In the genomic region with DNA sequence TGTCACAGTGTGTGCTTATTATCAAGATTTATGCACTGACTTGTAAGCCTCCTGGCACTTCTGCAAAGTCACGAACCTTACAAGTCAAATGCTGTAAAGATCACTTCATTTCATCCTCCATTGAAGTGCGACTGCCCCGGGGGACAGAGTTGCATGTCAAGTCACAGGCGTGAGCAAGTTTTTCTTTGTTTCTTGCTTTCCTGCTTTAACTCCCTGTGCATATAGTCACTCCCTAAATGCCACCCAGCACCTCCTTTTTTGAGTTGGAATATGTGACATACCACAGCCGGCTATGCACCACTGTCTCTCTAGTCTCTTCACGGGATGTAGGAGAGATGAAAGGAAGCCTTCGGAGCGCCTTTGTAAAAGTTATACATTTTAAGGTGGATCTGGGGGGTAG, we compare ENCODE assay signal across 24 mouse cellular contexts. TPM values are rescaled to one million over a fixed set of nuclear protein-coding genes. Genes with fewer than 3 reads are reported as not detected.
DNase-seq lines count a peak whose midpoint lies in the region; ATAC-seq lines count a peak whose summit lies in the region.
"Had no signal": no experiment of that assay in that cellular context is flagged by ENCODE, and none has a peak within 500 bp of the region (broad histone marks: within the 10 kb centered on the region; RNA-seq: fewer than 3 reads in every experiment).

No protein-coding gene starts in this region.

- 76% methylated on average over 8 of the region's 8 CpGs for WGBS in embryonic facial prominence, embryonic 11.5 days
- WGBS in embryonic facial prominence, embryonic 10.5 days, result 86% methylated on average over 8 of the region's 8 CpGs
- 33% methylated on average over 8 of the region's 8 CpGs for WGBS in kidney, embryonic 16.5 days

- H3K4me1 ChIP-seq in embryonic facial prominence, embryonic 11.5 days (ENCODE audit: control insufficient read depth, insufficient read depth, low read length), result no peaks in the 10 kb centered on the region
- H3K4me1 ChIP-seq in embryonic facial prominence, embryonic 10.5 days, result no peaks in the 10 kb centered on the region
- peaks cover 6% of the 10 kb centered on the region; the same call in 1 of the 2 replicates for H3K4me1 ChIP-seq in kidney, embryonic 16.5 days (ENCODE audit: insufficient read depth, low read length)
- H3K4me1 ChIP-seq: embryonic facial prominence, embryonic 13.5 days; forebrain, embryonic 13.5 days had no signal

- H3K27ac ChIP-seq in embryonic facial prominence, embryonic 11.5 days (replicated peaks; ENCODE audit: low read depth, low read length), result no peak overlapping the region
- no peak overlapping the region for H3K27ac ChIP-seq in embryonic facial prominence, embryonic 10.5 days (replicated peaks)
- 0 out of 2 replicates have a peak overlapping the region, but pooled peaks have one; percentile 14 for H3K27ac ChIP-seq in kidney, embryonic 16.5 days (ENCODE audit: low read length)
- H3K27ac ChIP-seq: embryonic facial prominence, embryonic 13.5 days; forebrain, embryonic 13.5 days; gastrocnemius, adult 2 months; hindbrain, embryonic 12.5 days had no signal

- ATAC-seq in embryonic facial prominence, embryonic 11.5 days (replicated peaks; ENCODE audit: insufficient number of reproducible peaks, low FRiP score, low TSS enrichment, low read depth), result no peak
- peak; percentile 86 for ATAC-seq in kidney, embryonic 16.5 days (ENCODE audit: low FRiP score, low TSS enrichment)
- ATAC-seq: CD4-positive, CD25-positive, alpha-beta regulatory T cell, adult 4 months; forebrain, embryonic 13.5 days; forebrain, postnatal 0 days; hindbrain, embryonic 16.5 days had no signal

- H3K9ac ChIP-seq in embryonic facial prominence, embryonic 11.5 days (replicated peaks; ENCODE audit: low read length), result no peak overlapping the region
- no peak overlapping the region for H3K9ac ChIP-seq in kidney, embryonic 16.5 days (replicated peaks; ENCODE audit: low read length)
- H3K9ac ChIP-seq: embryonic facial prominence, embryonic 13.5 days; forebrain, embryonic 13.5 days; forebrain, postnatal 0 days; hindbrain, embryonic 12.5 days had no signal

- H3K4me3 ChIP-seq in embryonic facial prominence, embryonic 11.5 days (ENCODE audit: low read depth, low read length), result no peak overlapping the region
- no peak overlapping the region for H3K4me3 ChIP-seq in embryonic facial prominence, embryonic 10.5 days
- no peak overlapping the region for H3K4me3 ChIP-seq in kidney, embryonic 16.5 days (ENCODE audit: low read length)
- H3K4me3 ChIP-seq: embryonic facial prominence, embryonic 13.5 days; forebrain, embryonic 13.5 days; gastrocnemius, adult 2 months; hindbrain, embryonic 12.5 days had no signal

- no peaks in the 10 kb centered on the region for H3K36me3 ChIP-seq in embryonic facial prominence, embryonic 11.5 days (replicated peaks; ENCODE audit: control insufficient read depth, insufficient read depth, low read depth, low read length)
- H3K36me3 ChIP-seq in embryonic facial prominence, embryonic 10.5 days (replicated peaks), result no peaks in the 10 kb centered on the region
- H3K36me3 ChIP-seq in kidney, embryonic 16.5 days (ENCODE audit: insufficient read depth, low read length), result no peaks in the 10 kb centered on the region

- H3K4me2 ChIP-seq in embryonic facial prominence, embryonic 11.5 days (ENCODE audit: low read depth, low read length), result no peak overlapping the region
- peak overlapping the region; percentile 0; the same call in 1 of the 2 replicates for H3K4me2 ChIP-seq in kidney, embryonic 16.5 days (replicated peaks; ENCODE audit: low read depth, low read length)
- H3K4me2 ChIP-seq: embryonic facial prominence, embryonic 13.5 days; forebrain, embryonic 13.5 days; hindbrain, embryonic 12.5 days had no signal

- no peaks in the 10 kb centered on the region for H3K27me3 ChIP-seq in embryonic facial prominence, embryonic 11.5 days (ENCODE audit: control insufficient read depth, insufficient read depth, low read length)
- H3K27me3 ChIP-seq in embryonic facial prominence, embryonic 10.5 days (replicated peaks; ENCODE audit: low read depth, poor library complexity, severe bottlenecking), result no peaks in the 10 kb centered on the region
- H3K27me3 ChIP-seq in kidney, embryonic 16.5 days (ENCODE audit: insufficient read depth, low read length), result no peaks in the 10 kb centered on the region
- H3K27me3 ChIP-seq: embryonic facial prominence, embryonic 13.5 days; forebrain, embryonic 13.5 days; hindbrain, embryonic 12.5 days had no signal

- no peaks in the 10 kb centered on the region for H3K9me3 ChIP-seq in embryonic facial prominence, embryonic 11.5 days (replicated peaks; ENCODE audit: control insufficient read depth, low read length)
- no peaks in the 10 kb centered on the region for H3K9me3 ChIP-seq in embryonic facial prominence, embryonic 10.5 days
- no peaks in the 10 kb centered on the region for H3K9me3 ChIP-seq in kidney, embryonic 16.5 days (ENCODE audit: low read length)
- H3K9me3 ChIP-seq: embryonic facial prominence, embryonic 13.5 days; forebrain, embryonic 13.5 days; G1E; hindbrain, embryonic 12.5 days had no signal

- DNase-seq in embryonic facial prominence, embryonic 11.5 days (ENCODE audit: low spot score), result peak; percentile 12
- no peak for DNase-seq in embryonic facial prominence, embryonic 10.5 days (ENCODE audit: low spot score)
- DNase-seq in kidney, adult 18-20 months, result no peak
- peak; percentile 44 for DNase-seq in retina, postnatal 1 day
- no peak for DNase-seq in retina, embryonic 14.5 days (ENCODE audit: low spot score)
- no peak for DNase-seq in thymus, postnatal 14 days
- DNase-seq: adrenal gland, postnatal 10 days; B cell, adult 2 months; cerebellum, adult 11 months; cerebellum, adult 8-10 months; cerebellum, postnatal 14 days; embryo, embryonic 11 days; forebrain, postnatal 0 days; gastrocnemius, adult 2 months; gastrocnemius, postnatal 25 days; heart, postnatal 10 days; heart, postnatal 4 days had no signal

RNA-seq across cellular contexts. Expression of gene Egf, which starts 56.2 kb away (rescaled TPM):
- polyA plus RNA-seq in embryonic facial prominence, embryonic 11.5 days (2014; fragmentation: Nextera tagmentation; extraction: Ambion mirVana), result 1.3 and 1.6 TPM in 2 replicates
- 1.5 TPM in 2 replicates for polyA plus RNA-seq in embryonic facial prominence, embryonic 10.5 days (2016; fragmentation: Nextera tagmentation; extraction: Ambion mirVana)
- 2.3 and 2.4 TPM in 2 replicates for polyA plus RNA-seq in kidney, embryonic 16.5 days (2015; fragmentation: Nextera tagmentation; extraction: Ambion mirVana)

Comparison
In these comparisons a context has a peak if more than half of its experiments do, and no peak if none do; other contexts are left out.
1. DNase-seq: peak in embryonic facial prominence, embryonic 11.5 days (single experiment) and retina, postnatal 1 day (single experiment); none in embryonic facial prominence, embryonic 10.5 days (single experiment), kidney, adult 18-20 months (single experiment), retina, embryonic 14.5 days (single experiment) and thymus, postnatal 14 days (single experiment).